Mouse (Mus musculus): ENCODE results near the gene Gde1.

- TF ChIP-seq CTCF (IDR thresholded peaks at IDR 0.05; ENCODE audit: borderline replicate concordance, insufficient read depth, low read length) (no peak), POLR2A (IDR thresholded peaks at IDR 0.05; ENCODE audit: low read depth, low read length) (no peak)
Measured at GRCm38 (mm10) chr7:118723927-118724326, 18.3 kb upstream of the Gde1 start.

Measured in embryonic fibroblast, embryonic 13.5 days (primary cell).